Mouse (Mus musculus): ENCODE measurements at regions not wholly inside any gene's neighbourhood (a gene's known extent, or its start where the extent isn't known, plus 50 kb on each side); places are given as distances from the start of the nearest gene placed in this dataset.
A peak's percentile ranks its signal among the peaks of the same experiment; 100 is the strongest.
"Not testable (repeated sequence)": the region's sequence is repeated elsewhere in the genome, so short reads cannot be mapped to it uniquely, and the experiment has no call there.

GRCm38 (mm10) chr16:55520077-55520476 lies 222.3 kb upstream of the Zpld1 start:
- DNase-seq (ENCODE audit: low spot score), result no peak

- DNase-seq (ENCODE audit: low spot score), result peak; percentile 86
Measured at GRCm38 (mm10) chr16:55519646-55520045, 221.9 kb upstream of the Zpld1 start.

- DNase-seq (ENCODE audit: low spot score), result no peak
Measured at GRCm38 (mm10) chr16:55516994-55517393, 219.2 kb upstream of the Zpld1 start.

DNA sequence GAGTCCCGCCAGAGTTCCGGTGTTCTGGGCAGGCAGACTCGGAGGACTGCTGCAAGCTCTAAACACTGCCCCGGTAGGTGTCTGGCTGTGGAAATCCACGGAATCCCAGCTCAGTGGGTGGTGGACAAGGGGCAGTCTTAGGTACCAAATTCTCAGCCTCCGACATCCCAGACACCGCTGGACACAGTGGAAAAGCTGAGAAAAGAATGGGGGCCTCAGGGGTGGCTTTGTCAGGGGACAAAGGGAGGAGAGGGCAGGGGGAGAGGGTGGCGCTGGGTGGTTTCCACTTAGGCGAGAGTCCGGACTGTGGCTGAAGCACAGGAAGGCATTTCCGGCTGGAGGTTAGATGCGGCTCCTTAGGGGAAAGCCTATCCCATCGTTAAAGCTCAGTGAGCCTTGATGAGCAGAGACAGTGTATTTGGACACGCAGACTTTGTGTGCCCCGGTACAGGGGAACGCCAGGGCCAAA lies 217.5 kb upstream of the Zpld1 start:
- DNase-seq (ENCODE audit: low spot score), result no peak

- DNase-seq (ENCODE audit: low spot score), result no peak
Measured at GRCm38 (mm10) chr16:55514448-55515200, 216.8 kb upstream of the Zpld1 start.

GRCm38 (mm10) chr16:55504796-55505413 lies 207.1 kb upstream of the Zpld1 start:
- DNase-seq (ENCODE audit: low spot score), result peak; percentile 16

GRCm38 (mm10) chr16:55504274-55504673 lies 206.5 kb upstream of the Zpld1 start:
- DNase-seq (ENCODE audit: low spot score), result no peak

GRCm38 (mm10) chr16:55503273-55503672 lies 205.5 kb upstream of the Zpld1 start:
- no peak for DNase-seq (ENCODE audit: low spot score)

- not testable (repeated sequence) for DNase-seq (ENCODE audit: low spot score)
Measured at GRCm38 (mm10) chr16:55499831-55500230, 202.0 kb upstream of the Zpld1 start.

DNA sequence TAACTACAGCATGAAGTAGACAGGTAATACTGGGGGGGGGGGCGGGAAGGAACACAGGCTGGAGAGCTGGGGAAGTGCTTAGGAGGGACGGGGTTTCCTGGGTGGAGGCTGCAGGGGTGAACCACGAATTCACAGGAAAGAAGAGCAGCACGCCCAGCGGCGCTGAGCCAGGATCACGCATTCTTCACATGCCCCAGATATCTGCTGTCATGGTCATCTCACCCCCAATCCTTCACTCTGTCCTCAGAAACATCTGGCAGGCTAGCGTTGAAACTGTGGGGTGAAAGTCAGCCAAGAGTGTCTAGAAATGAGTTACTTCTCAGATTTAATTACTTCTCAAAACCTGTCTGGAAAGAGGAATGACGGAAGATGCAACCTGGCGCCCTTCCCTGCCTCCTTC lies 197.3 kb upstream of the Zpld1 start:
- DNase-seq (ENCODE audit: low spot score), result no peak

- DNase-seq (ENCODE audit: low spot score), result no peak
Measured at GRCm38 (mm10) chr16:55494162-55494561, 196.4 kb upstream of the Zpld1 start.

- peak; percentile 26 for DNase-seq (ENCODE audit: low spot score)
Measured at GRCm38 (mm10) chr16:55492111-55492510, 194.3 kb upstream of the Zpld1 start.

DNA sequence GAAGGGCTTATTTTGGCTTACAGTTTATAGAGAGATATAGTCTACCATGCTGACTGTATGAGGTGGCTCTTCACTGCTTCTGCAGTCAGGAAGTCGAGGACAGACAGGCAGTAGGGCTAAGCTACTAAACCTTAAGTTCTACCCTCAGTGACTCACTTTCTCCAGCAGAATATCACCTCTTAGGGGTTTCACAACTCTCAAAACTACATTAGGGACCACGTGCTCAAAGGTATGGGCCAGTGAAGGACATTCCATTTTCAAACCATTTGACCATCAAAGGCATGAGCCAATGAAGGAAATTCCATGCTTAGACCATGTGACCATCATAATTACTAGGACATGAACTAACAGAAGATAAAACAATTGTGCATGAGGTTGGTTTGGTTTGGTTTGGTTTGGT lies 186.6 kb upstream of the Zpld1 start:
- DNase-seq (ENCODE audit: low spot score), result no peak

- DNase-seq (ENCODE audit: low spot score), result no peak
Measured at GRCm38 (mm10) chr16:55480745-55481144, 183.0 kb upstream of the Zpld1 start.

DNA sequence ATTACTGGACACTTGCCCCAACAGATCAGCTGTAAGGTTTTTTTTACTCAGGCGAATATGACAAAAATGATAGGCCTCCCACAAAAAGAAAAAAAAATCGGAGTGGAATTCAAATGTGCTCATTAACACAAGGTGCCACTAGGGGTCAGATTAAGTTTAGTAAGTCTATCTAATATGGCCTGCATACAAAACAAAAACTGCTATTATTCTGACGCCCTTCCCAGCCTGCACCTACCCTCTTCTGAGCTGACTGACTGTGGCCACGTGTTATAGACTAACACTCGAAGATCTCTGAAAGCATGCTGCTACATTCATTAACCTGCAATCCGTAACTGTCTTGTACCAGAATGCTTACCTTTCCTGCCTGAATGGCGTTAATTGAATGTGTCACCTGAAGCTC lies 182.5 kb upstream of the Zpld1 start:
- peak; percentile 67 for DNase-seq (ENCODE audit: low spot score)

- peak; percentile 85 for DNase-seq (ENCODE audit: low spot score)
Measured at GRCm38 (mm10) chr16:55476544-55477208, 178.9 kb upstream of the Zpld1 start.

DNA sequence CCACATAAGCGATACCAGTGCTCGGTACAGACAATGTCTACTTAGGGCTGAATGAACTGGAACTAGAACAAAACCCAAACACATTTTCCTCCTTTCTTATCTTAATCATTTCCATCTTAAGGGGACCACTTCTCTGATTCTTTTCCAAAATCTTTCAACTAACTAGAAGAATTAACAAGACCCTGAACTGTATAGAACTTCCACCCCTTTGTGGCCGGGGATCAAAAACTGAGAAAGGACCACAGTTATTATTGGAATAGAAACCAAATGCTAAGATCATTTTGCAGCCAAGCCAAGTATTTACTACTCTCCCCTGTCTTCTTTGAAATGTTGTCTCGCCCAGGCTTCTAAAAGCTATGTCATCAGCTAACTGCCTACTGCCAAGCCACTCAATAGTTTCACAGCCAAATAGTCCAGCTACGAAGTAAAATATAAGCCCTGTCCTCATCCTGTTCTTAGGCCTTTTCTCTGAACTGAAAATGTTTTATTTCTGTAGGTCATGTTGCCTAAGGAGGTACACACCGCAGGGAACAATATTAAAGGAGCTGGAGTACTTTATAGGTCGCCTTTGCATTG lies 177.3 kb upstream of the Zpld1 start:
- DNase-seq (ENCODE audit: low spot score), result no peak

GRCm38 (mm10) chr16:55471396-55471795 lies 173.6 kb upstream of the Zpld1 start:
- no peak for DNase-seq (ENCODE audit: low spot score)

- no peak for DNase-seq (ENCODE audit: low spot score)
Measured at GRCm38 (mm10) chr16:55470721-55471120, 172.9 kb upstream of the Zpld1 start.

- no peak for DNase-seq (ENCODE audit: low spot score)
Measured at GRCm38 (mm10) chr16:55469703-55470102, 171.9 kb upstream of the Zpld1 start.

DNA sequence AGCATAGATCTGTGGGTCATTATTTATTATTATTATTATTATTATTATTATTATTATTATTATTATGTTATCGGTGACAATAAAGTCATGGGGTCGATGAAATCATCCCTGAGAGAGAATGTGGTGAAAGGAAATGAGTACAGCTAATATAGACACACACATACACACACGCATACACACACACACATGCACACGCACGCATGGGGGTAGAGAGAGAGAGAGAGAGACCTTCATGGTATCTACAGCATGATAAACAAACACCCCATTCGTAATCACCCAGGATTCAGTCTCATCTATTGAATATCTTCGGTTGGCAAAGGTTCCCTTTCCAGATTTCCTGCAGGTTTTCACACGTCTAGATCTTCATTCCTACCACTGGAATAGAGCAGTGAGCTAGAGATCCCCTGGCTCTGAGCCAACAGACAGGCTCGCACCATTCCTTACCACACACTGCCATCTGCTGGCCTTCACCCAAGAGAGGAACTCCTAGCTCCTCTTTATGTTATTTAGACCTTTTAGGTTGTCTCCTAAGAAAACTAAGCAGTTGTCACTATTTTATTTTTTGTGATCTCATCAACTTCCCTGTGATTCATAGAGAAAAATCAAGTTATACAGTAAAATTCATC lies 171.2 kb upstream of the Zpld1 start:
- DNase-seq (ENCODE audit: low spot score), result peak; percentile 94

- peak; percentile 17 for DNase-seq (ENCODE audit: low spot score)
Measured at GRCm38 (mm10) chr16:55460519-55460918, 162.7 kb upstream of the Zpld1 start.

All from adipocyte (in vitro differentiated cells).